Mouse (Mus musculus) splenic B cell, adult 2 months (primary cell): Measurements from ENCODE around the gene Cecr2.

ENCODE experiments used
- DNase-seq: peaks from one replicate; pipeline ENCODE4 v3.0.0-alpha.2; 2011; ENCODE audit warnings: low read depth, low spot score
- H3K27me3 ChIP-seq: 2 replicates; pipeline ENCODE4 v1.6.1; 2012; ENCODE audit warnings: mild to moderate bottlenecking, low read length, moderate library complexity, mixed read lengths; ENCODE audit not compliant: control insufficient read depth, poor library complexity, insufficient read depth, severe bottlenecking
- H3K36me3 ChIP-seq: 2 replicates; pipeline ENCODE4 v1.6.1; 2012; ENCODE audit warnings: mild to moderate bottlenecking, low read length, moderate library complexity, mixed read lengths; ENCODE audit not compliant: control insufficient read depth, poor library complexity, insufficient read depth, severe bottlenecking

Cecr2 gene

DNA sequence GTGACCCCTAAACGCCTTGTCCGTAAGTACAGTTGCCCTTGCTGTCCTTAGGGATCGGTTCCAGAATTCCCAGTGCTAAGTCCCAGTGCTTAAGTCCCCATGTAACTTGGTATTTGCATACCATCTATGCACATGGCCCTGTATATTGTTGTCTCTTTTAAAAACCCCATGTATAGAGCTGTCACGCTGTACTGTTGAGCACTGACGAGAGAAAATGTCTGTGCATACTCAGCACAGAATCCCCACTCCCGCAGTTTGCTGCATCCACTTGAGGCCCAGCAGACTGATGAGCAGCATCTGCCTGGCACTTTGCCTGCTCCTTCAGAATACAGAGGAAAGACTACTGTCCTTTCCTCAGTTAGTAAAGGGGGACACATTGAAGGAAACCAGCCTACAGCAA is 107.6 kb downstream of the Cecr2 start:
- Histone ChIP-seq H3K36me3 (no peaks in the 10 kb centered on the region), H3K27me3 (no peaks in the 10 kb centered on the region)
- no peak for DNase-seq

DNA sequence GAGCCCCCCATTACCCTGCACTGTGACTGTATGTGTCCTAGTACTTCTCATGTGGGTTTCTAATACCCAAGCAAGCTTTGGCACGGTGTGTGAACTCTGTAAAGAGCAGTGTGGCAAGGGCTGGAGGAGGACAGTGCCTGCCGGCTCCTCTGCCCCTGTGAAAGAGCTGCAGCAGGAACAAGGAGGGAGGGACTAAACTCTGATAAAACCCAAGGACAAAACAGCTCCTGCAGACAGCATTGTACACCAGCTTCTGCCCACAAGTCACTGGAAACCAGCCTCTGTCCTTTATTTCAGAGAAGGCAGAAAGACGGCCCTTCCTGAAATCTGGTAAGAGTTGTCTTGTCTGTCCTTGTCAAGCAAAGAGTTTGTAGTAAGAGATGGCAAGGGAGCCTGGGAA is 110.1 kb downstream of the Cecr2 start:
- H3K36me3 ChIP-seq = no peaks in the 10 kb centered on the region
- no peaks in the 10 kb centered on the region for H3K27me3 ChIP-seq
- DNase-seq = no peak

DNA sequence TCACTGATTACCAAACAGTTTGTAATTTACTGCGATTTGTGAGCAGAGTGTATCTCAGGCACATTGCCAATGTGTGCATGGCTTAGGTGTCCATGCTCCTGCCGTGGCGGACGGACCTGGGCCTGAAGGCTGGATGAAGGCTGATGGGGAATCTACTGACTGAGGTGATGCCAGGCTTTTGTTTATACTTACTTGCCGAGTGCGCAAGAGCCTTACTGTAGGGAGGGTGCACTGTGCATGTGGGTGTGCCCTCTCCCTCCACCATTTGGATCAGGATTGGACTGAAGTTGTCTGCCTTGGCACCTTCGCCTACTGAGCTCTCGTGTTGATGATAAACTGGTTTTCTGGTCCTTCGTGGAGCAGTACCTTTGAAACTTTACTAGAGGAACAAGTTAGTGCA is 111.4 kb downstream of the Cecr2 start:
- DNase-seq = no peak
- Histone ChIP-seq H3K27me3 (no peaks in the 10 kb centered on the region), H3K36me3 (no peaks in the 10 kb centered on the region)

DNA sequence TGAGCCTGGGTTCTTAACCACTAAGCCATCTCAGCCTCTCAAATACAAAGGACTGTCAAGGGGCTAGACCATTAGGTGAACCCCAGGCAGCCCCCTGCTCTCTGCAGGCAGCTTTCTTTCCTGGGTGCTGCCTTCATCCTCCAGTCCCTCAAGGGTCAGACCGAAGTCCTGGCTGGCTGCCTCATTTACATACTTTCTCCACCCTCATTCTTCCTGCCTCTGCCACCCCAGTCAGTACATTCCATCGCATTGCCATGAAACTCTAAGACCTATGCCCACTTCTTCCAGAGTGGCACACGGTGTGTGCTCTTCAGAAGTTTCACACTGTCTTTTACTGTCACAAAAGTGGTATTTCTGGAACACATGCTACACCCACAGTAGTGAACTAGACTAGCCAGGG is 112.1 kb downstream of the Cecr2 start:
- Histone ChIP-seq H3K27me3 (no peaks in the 10 kb centered on the region), H3K36me3 (no peaks in the 10 kb centered on the region)
- DNase-seq = no peak

DNA sequence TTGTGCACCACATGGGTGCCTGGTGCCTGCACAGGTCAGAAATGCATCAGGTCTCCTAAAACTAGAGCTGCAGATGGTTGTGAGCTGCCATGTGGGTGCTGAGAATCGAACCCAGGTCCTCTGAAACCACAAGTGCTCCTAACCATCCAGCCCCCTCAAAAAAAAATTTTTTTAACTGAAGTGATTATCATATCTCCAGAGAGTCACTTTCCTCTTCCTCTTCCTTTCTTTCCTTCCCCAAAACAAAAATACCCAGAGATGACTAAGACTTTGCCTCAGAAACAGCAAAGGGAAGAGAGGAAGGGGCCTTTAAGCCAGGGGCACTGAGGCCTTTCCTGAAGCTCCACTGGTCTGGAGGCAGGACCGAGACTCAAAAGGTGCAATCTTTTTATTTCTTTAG is 116.8 kb downstream of the Cecr2 start:
- no peak for DNase-seq
- H3K27me3 ChIP-seq = no peaks in the 10 kb centered on the region

DNA sequence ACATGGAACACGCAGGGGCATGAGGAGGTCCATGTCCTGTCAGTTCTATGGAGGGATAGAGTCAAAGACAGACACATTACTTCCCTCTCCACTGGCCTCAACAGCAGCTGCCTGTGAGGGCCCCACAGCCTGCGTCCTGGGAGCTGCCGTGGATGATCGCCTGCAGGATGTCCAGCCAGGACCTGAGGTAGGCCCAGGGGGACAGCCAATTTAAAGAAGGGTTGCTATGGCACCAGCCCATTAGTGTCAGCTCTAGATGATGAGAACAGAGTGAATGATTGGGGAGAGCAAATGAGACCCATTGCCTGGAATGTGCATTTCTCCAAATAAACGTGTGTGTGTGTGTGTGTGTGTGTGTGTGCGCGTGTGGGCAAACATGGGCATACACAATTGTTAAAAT is 118.2 kb downstream of the Cecr2 start:
- H3K27me3 ChIP-seq = no peaks in the 10 kb centered on the region
- no peak for DNase-seq
- H3K36me3 ChIP-seq = no peaks in the 10 kb centered on the region

More for the DNA sequence above, 116.8 kb downstream of the Cecr2 start:
- H3K36me3 ChIP-seq = no peaks in the 10 kb centered on the region

DNA sequence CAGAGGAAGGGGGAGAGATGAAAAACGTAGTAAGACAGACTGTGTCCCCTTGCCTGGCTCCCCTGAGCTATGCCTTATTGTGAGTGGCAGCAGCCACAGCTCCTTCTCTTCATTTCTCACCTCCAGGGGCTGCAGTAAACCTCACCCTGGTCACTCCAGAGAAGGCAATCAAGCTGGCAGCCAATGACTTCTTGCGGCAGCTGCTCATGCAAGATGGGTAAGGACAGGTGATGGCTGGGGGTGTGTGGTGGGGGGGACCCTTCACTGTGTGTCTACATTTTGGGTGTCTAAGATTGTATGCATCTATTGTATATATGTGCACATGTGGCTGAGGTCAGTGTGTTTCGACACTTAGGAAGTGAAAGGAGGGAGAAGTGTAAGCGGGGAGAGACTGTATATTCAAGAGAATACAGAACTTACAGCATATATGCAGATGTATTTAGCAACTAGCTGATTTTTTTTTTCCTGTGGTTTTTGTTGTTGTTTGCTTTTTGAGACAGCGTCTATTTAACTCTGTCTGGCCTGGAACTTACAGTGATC is 122.0 kb downstream of the Cecr2 start:
- DNase-seq = no peak

DNA sequence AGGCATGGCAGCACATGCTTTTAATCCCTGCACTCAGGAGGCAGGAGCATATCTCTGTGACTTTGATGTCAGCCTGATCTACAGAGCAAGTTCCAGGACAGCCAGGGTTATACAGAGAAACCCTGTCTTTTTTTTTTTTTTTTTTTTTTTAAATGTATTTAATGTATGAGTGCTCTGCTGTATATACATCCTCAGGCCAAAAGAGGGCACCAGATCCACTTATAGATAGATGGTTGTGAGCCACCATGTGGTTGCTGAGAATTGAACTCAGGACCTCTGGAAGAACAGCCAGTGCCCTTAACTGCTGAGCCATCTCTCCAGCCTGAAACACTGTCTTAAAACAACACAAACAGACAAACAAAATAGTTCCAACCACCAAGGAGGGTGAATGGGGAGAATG is 122.7 kb downstream of the Cecr2 start:
- peaks cover 2% of the 10 kb centered on the region; the same call in 1 of the 2 replicates for H3K36me3 ChIP-seq

More for the DNA sequence above, 122.0 kb downstream of the Cecr2 start:
- Histone ChIP-seq H3K36me3 (peaks cover 2% of the 10 kb centered on the region; the same call in 1 of the 2 replicates), H3K27me3 (no peaks in the 10 kb centered on the region)

DNA sequence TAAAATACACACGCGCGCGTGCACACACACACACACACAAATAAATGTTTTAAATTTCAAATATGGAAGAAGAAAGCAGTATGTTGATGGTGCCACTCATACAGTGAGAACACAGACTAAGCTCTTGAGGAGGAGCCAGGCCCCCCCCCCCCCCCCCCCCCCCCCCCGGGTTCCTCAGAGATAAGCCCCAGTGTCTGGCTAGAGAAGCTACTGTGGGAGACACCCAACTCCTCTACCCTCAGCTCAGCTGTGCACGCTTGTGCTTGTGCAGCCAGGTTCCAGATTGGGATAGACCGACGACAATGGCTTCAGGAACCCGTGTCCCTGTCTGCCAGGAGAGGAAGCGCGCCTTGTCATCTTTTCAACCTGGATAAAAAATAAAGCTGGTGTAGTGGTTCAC is 124.0 kb downstream of the Cecr2 start:
- no peak for DNase-seq
- peaks cover 2% of the 10 kb centered on the region; the same call in 1 of the 2 replicates for H3K36me3 ChIP-seq
- no peaks in the 10 kb centered on the region for H3K27me3 ChIP-seq

More for the DNA sequence above, 122.7 kb downstream of the Cecr2 start:
- peak; percentile 72 for DNase-seq
- no peaks in the 10 kb centered on the region for H3K27me3 ChIP-seq

DNA sequence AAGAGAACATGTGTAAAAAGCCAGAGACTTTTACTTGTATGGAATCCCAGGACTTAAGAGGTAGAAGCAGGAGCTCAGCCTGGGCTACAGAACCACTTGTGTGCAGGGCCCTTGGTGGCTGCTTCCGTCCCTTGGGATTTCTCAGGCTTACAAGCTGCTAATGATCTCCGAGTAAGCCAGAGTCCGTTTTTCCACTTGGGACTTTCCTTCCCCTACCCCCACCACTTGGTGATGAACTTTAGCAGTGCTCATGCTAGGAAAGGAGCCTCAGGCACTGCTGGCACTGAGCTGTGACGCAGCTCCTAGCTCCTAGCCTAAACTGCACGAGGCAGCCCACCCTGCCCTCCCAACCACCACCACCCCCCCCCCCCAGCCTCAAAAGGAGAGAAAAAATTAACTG is 124.5 kb downstream of the Cecr2 start:
- no peak for DNase-seq
- Histone ChIP-seq H3K27me3 (no peaks in the 10 kb centered on the region), H3K36me3 (peaks cover 2% of the 10 kb centered on the region; the same call in 1 of the 2 replicates)

DNA sequence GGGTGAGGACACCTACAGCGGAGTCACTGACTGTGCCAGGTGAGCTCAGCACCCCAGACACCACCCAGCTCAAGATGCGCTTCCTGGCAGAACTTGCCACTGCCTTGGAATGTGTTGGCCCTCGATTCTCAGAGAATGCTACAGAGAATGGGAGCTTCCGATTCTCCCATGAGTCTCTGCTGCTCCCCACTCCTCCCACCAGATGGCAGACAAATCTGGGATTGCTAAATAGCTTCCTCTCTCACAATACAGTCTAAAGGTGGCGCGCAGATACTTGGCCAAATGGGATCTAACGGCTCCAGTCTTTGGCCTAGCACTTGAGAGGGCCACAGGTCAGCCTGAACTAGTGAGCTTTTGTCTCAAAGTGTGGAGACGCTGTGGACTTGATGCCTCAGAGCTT is 126.8 kb downstream of the Cecr2 start:
- H3K36me3 ChIP-seq = peaks cover 8% of the 10 kb centered on the region
- H3K27me3 ChIP-seq = no peaks in the 10 kb centered on the region
- no peak for DNase-seq

DNA sequence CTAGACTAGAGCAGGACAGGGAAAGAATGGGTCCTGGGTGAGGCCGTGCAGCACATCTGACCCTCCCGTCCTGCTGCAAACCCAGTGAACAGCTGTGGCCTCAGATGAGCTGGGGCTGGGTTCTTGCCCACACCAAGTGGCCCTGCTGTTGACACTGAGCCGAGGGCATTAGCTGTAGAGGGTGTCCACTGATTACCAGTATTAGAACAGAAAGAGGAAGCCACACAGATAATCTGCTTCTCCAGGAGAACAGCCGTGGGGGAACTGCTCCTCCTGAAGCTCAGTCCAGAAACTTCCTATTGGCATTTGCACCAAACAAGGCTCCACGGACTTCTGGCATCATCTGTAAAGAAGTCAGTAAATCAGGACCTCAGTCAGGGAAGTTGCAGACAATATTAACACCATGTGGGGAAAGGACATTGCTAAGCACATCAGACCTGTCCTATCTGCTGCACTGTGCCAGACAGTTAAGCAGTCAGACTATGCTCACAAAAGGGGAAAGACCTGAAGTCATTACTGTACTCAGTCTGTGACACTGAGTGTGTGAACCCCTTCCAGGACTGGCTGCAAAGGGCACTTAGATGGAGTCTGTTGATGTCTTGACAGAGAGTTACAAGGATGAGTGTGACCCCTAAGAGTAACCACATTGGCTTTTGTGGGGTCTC is 129.4 kb downstream of the Cecr2 start:
- Histone ChIP-seq H3K27me3 (no peaks in the 10 kb centered on the region), H3K36me3 (peaks cover 9% of the 10 kb centered on the region)
- DNase-seq = no peak

DNA sequence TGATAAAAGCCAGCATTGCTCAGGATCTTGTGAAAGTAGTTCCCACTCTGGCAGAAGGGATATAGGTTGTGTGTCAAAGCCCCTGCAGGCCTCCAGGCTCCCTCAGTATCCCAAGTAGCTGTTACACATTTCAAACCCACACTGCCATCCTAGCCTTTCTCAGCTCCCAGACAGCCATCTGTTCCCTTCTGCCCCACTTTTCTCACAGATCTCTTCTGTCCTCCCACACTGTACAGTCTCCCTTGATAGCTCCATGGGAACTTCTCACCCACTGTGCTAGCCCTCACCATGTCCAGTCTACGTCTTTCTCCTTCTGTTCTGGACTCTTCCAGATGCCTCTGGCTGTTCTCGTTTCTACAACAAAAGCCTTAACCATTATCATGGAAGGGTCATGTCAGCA is 129.9 kb downstream of the Cecr2 start:
- Histone ChIP-seq H3K27me3 (no peaks in the 10 kb centered on the region), H3K36me3 (peaks cover 9% of the 10 kb centered on the region)
- no peak for DNase-seq

DNA sequence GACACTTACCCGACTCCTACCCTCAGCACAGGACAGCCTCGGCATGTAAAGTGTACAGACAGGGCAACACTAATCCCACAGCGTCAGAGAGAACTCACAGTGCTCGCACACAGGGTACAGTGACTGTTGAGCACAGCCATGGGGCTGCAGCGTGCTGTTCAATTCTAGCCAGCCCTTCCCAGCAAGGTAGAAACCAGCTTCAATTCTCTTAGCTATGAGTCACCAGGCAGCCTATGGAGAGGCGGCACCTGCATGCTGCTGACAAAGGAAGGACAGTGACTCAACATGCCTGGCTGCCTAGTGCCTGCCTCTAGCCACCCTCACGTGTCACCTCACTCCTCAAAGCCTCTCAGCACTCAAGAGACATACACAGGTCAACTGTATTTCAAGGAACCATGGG is 131.8 kb downstream of the Cecr2 start:
- no peaks in the 10 kb centered on the region for H3K27me3 ChIP-seq
- DNase-seq = no peak

DNA sequence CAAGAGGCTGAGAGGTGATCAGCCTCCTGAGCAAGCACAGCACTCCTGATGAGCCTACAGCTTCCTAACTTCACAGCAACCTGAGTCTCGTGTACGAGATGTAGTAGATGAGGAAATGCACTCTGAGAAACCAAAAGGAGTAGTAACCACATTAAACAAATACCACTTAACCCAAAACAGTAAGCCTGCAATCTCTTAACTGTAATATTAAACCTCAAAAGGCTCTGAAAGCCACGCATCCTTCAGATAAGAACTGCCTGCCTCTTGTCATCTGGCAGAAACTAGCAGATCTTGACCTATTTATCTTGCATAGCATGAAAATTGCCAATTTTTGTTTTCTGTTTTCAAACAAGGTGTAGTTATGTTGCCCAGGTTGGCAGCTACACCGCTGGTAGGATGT is 132.7 kb downstream of the Cecr2 start:
- DNase-seq = no peak
- peaks cover 11% of the 10 kb centered on the region for H3K36me3 ChIP-seq
- no peaks in the 10 kb centered on the region for H3K27me3 ChIP-seq

More for the DNA sequence above, 131.8 kb downstream of the Cecr2 start:
- H3K36me3 ChIP-seq = peaks cover 8% of the 10 kb centered on the region

DNA sequence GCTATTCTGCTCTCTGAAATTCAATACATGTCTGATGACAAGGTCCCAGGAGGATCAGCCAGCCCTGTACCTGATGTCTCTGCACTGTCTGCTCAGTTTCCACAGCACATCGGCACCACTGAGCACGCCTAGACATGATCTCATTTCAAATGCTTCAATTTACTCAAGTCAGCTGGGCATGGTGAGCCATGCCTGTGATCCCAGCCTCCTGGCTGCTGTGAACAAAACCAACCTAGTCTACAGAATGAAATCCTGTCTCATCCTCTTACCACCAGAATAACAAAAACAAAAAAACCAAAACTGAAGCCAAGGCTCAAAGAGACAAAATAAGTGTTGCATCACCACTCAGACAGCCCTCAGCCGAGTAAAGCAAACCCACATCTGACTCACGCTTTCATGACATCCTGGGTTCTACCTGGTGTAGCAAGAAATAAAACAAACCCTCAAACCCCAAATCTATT is 133.4 kb downstream of the Cecr2 start:
- H3K36me3 ChIP-seq = peaks cover 11% of the 10 kb centered on the region
- no peak for DNase-seq
- no peaks in the 10 kb centered on the region for H3K27me3 ChIP-seq
